Mouse (Mus musculus) layer of hippocampus, postnatal 36 days (tissue): ENCODE measurements around the gene Inpp5d. TPM values are rescaled to one million over a fixed set of nuclear protein-coding genes. Genes with fewer than 3 reads are reported as not detected.
"Not testable (repeated sequence)": the region's sequence is repeated elsewhere in the genome, so short reads cannot be mapped to it uniquely, and the experiment has no call there.

ENCODE experiments used
- DNase-seq, 2 experiments: peaks; one replicate each; pipeline ENCODE4 v3.0.0; 2022
- total RNA-seq, 2 experiments: library from RNA; stranded (reverse); gene quantifications; 2 replicates each; pipeline ENCODE4 v1.2.3; 2021

Inpp5d gene
- total RNA-seq, 2 experiments from 2014 or later: 14.8 to 20.7 TPM

DNA sequence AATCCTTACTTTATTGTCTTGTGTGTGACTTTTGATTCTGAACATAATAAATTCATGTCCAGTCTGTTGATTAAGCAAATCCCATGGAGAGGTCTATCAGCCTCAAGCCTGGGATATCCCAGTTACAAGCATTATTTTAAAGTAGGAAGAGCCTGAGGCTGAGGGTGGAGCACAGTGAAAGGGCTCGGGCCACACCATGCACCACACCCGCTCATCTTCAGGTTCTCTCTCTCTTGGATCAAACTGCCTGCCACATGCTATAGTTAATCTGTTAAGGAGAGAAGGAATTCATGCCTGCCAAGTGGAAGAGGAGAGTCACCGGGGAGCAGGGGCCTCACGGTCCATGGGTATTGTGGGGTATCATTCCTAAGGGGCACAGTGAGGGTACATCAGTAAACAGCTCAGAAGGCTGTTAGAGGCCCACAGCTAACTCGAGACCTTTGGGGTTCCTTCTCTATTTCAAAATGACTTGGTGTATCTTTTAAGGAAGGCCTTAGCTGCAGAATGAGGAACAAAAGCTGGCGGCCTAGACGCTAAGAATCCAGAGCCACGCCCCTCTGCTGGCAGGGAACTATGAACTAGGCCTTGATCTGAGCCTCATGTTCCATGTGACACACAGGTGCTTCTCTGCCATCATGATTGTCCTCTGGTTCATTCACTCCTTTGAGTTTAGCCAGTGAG, 39.0 kb downstream of the Inpp5d start:
- no peak for DNase-seq

DNA sequence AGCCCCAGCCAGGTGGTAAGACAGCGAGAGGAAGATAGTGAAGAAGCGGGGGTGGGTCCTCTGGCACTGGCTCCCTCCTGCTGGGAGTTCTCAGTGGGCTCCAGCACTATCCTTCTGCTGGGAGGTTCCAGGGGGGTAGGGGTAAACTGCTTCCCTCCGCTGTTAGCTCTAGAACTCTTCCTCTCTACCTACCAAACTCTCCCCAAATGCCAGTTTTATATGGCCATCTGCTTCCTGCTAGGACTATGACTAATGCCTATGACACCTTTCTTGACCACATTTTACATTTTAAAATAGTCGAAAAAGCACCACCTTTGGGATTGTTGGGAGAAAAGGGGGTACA, 39.5 kb downstream of the Inpp5d start:
- no peak for DNase-seq

DNA sequence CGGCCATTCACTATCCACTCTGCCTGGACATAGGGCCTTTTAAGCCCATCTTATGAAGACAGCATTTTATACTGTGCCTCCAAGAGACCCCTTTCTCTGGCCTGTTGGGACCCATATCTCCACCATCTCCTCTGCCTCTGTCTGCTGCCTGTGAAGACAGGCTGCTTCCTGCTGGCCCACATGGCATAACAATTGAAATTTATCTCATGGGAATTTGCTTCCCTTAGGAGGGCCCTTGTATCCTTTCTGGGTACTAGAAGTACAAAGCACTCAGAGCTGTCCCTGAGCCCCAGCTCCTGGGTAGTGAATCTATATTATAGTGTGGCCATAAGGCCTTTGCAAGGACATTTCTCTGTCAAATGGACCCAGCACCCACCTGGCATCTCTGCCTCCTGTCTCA, 40.6 kb downstream of the Inpp5d start:
- no peak for DNase-seq

DNA sequence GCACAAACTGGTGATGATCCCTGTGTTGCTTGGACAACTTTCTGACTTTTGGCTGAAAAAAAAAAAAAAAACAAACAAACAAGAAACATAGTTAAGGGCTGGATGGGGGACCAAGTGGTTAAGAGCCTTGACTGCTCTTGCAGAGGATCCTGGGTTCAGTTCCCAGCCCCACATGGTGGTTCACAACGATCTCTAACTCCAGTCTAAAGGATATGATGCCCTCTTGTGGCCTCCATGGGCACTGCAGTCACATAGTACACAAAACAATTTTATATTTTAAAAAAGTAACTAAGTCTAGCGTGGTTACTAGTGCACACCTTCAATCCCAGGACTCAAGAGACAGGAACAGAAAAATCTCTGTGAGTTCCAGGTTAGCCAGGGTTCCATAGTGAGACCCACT, 43.9 kb downstream of the Inpp5d start:
- DNase-seq: no peak

DNA sequence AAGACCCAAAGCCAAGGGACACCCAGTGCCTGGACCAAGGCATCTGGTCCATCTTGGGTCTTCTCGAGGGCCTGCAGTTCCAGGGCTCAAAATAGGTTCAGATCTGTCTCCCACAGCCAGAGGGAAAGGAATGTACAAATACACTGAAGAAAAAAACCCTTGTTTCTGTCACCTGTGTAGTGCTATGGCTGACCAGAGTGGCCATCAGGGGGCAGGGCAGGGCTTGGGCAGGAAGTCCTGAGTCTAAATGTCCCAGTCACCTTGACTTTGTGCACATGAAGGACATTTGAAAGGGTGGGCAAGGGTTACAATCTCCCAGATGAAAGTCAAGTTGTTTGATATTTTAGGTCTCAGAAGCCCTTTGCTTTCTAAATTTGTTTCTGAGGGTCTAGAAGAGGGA, 46.9 kb downstream of the Inpp5d start:
- DNase-seq: no peak

DNA sequence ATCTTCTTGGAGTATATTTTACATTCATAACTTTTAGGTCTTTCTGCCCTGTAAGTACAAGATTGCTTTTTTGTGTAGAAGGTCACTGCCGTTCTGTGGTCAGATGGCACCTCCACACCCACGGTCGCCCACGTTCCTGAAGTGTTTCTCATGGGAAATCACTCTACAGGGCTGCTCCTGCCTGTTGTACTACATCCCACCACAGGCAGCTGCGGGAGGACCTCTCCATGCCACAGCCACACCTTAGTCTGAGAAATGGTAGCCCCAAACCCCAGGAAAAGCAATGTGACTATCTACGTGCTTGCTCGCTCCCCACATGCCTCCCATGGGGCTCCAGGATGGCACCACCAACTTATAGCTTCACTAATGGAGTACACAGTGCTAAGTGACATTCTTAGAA, 48.2 kb downstream of the Inpp5d start:
- DNase-seq: no peak

DNA sequence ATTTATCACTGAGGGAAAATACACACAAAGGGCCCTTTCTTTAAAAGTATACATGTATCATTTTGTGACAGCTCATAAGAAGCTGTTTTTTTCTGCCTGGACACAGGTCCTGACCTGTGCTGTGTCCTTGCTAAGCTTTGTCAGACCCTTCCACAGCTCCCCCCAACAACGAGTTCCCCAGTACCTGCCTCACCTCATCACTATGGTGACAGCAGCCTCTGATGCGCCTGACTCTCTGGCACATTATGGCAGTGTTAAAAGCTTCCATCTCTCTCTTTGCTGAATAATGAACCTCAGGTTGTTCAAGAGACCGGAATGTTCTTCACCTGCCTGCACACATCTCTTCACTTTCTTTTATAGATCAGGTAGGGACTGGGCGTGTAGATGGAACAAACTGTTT, 51.4 kb downstream of the Inpp5d start:
- DNase-seq: no peak

DNA sequence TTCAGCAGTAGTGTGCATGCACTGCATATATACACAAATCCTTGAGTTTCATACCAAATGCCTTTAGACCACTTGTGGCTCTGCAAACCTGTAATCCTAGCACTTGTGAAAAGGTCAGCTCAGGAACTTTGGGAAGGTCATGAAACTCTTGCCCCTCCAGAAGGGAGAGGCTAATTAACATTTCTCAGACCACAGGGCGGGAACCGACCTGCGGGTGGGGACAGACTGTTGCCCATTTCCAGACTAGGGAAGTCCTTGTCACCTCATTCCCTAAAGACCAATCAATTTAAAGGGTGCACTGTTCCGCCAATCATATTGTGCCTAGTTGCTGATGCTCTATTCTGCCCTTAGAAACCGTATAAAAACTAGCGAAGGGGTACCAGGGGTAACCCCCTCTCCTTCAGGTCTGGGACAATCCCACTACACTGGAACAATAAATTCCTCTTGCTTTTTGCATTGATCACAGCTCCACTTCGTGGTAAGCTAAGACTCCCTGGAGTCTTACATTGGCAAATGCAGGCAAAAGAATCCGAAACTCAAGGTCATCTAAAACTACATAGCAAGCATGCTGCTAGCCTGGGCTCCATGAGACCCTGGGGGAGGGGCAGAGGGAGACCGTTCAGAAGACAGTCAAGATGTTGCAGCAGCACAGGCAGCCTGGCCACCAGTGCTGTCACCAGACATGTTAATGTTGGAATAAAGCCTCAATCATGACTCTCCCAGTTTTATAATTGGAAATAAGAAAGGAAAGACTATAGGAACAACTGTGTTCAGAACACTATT, 53.9 kb downstream of the Inpp5d start:
- DNase-seq: no peak

DNA sequence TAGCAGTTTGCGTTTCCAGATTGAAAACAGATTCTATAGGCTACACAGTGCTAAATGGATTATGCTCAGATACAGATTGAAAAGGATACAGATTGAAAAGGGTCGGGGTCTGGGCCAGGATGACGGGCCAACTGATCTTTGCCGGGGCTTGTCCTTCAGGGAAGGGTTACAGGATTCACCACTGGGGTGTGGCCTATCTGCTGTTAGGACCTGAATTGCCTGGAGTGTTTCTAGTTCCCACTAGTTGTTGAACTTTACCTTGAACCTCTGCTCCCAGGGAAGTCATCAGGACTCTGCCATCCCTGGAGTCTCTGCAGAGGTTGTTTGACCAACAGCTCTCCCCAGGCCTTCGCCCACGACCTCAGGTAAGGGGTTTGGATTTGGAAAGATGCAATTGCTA, 55.9 kb downstream of the Inpp5d start:
- DNase-seq: no peak

DNA sequence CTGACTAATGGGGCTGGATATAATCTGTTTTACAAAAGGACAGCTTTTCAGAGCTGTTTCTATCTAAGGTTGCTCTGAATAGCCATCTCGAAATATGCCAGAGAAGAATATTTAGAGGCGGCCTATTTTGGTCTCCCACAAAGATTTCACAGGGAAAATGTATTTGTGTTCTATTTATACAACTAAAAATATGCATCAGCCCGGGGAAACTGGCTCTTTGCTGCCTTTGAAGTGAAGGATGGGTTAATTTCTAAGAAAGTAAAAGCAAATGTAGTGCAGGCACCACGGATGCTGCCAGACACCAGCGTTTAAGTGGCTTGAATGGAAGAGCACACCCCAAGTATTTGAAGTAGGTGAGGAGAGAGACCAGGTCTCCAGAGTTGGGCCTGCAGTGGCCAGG, 59.0 kb downstream of the Inpp5d start:
- DNase-seq: no peak

DNA sequence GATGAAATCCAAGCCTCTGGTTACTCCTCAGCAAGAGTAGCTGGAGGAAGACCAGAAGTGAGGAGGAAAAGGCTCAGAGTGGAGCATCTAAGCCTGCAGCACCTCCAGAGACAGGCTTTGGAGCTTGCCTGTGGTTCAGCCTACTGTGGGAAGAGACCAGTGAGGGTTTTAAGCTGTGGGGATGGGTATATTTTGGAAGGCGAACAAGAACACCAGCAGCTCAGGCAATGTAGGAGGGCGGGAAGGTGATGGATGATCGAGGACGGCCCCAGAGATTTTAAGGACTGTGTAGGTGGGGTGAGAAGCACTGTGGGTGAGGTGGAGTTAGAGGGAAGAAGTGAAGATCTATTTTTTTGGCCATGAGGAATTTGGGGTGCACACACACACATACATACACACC, 60.8 kb downstream of the Inpp5d start:
- no peak for DNase-seq

DNA sequence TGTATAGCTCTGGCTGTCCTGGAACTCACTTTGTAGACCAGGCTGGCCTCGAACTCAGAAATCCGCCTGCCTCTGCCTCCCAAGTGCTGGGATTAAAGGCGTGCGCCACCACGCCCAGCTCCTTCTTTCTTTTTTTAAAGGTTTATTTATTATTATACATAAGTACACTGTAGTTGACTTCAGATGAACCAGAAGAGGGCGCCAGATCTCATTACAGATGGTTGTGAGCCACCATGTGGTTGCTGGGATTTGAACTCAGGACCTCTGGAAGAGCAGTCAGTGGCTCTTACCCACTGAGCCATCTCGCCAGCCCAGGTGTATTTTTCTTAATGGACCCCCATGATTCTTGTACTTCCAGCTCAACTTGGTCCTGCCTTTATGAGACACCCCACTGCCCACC, 62.4 kb downstream of the Inpp5d start:
- not testable (repeated sequence) for DNase-seq

DNA sequence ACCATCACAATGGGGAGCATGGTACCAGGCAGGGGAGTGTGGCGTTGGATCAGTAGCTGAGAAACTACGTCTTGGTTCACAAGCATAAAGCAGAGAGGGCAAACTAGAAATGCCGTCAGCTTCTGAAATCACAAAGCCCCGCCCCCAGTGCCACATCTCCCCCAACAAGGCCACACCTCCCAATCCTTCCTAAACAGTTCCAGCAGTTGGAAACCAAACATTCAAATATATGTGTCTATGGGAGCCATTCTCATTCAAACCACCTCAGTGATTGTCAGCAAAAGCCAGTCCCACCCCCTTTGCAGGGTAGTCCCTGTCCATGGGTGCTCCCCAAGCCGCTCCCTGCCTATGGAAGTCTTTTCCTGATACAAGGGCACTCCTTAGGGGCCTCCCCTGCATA, 64.0 kb downstream of the Inpp5d start:
- no peak for DNase-seq

DNA sequence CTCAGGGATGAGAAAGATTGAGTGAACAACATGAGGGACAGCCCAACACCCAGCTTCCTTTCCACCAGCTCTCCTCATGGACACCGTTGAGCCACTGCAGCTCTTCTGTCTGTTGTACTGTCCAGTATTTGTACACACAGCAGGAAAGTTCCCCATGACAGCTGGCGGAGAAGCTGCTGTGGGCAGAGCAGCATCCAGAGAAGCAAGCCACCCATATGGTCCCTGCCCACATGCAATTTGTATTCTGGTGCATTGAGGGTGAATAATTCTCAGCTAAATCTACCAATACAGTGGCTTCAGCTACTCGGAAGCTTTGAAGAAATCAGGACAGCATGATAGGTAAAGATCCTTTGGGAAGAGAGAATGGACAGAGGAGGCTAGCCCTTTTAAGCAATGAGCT, 64.7 kb downstream of the Inpp5d start:
- peak; percentile 41 to 57 for DNase-seq

DNA sequence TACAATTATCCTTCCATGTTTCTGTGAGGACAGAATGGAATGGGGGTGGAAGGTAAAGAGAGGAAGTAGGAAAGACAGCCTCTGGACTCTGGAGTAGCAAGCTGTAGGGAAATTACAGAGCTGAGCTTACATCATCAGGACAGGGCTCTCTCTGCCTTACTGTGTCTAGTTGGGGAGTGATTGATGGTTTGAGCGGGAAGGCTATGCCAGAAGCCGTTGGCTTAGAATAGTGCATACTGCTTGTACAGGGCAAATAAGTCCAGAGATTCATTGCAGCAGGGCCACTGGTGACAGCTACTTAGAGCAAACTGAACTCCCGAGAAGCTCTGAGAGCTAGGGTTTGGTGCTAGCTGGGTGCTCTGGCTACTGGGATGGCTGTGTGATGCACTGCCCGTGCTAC, 66.2 kb downstream of the Inpp5d start:
- DNase-seq: no peak

DNA sequence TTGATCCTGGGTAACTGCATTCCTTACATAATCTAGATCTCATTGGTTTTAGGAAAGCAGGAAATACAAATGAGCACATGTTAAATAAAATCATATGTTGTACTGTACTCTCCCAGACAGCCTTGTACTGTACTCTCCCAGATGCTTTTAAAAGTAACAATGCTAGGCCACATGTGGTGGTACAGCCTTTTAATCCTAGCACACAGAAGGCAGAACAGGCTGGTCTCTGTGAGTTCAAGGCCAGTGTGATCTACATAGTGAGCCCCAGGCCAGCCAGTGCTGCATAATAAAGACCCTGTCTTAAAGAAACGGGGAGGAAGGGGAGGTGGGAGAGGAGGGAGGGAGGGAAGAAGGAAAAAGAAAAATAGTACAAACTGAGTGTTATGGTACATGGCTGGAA, 66.9 kb downstream of the Inpp5d start:
- DNase-seq: no peak

DNA sequence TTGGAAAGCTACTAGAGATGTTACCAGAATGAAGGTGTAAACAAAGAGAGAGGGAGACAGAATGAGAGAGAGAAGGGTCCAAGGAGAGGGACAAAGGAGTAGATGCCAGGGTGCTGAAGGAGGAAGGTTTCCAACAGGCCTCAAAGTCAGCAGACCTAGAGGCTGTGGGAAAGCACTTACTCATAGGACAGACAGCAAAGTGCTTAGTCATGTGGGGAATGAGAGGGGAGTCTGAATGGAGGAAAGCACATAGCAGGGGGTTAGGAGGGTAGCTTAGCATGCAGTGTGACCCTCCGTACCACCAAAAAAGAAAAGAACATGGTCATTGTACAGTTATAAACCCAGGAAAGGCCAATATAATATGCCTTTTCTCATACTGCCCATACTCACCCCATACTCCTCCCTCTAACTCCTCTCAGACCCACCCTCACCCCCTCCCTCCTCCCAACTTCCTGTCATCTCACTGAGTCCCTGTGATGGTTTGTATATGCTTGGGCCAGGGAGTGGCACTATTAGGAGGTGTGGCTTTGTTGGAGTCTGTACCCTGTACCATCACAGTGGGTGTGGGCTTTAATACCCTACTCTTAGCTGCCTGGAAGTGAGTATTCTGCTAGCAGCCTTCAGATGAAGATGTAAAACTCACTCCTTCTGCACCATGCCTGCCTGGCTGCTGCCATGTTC, 69.7 kb downstream of the Inpp5d start:
- no peak for DNase-seq

DNA sequence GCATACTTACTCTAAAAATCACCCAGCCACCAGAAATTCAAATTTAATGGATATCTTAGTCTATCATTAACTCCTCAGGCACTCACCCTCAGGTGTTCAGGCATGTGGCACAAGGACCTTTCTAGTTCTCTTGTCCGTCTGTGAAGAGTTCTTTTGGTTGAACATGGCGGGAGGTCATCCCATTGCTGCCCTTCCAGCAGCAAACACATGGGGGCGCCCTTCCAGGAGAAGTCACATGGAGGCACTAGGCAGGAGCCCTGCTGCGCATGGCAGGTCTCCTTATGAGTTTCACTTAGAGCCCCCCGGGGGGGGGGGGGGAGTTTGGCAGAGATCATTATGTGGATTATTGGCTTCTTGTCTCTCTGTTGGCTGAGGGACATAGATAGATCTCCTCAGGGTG, 76.2 kb downstream of the Inpp5d start:
- DNase-seq: no peak

DNA sequence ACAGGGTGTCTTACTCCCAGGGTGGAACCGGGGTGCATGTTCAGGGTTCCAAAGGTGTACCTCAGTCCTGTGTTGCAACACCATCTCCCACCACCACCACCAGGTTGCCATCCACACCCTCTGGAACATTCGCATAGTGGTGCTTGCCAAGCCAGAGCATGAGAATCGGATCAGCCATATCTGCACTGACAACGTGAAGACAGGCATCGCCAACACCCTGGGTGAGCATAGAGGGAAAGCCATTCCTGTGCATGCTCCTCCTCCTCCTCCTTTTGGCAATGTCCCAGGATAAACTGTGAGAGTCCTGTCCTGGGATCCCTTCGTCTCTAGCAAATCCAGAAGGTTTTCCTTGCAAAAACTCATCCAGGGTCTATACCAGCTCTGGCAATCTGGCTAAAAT, 77.9 kb downstream of the Inpp5d start:
- DNase-seq: no peak

DNA sequence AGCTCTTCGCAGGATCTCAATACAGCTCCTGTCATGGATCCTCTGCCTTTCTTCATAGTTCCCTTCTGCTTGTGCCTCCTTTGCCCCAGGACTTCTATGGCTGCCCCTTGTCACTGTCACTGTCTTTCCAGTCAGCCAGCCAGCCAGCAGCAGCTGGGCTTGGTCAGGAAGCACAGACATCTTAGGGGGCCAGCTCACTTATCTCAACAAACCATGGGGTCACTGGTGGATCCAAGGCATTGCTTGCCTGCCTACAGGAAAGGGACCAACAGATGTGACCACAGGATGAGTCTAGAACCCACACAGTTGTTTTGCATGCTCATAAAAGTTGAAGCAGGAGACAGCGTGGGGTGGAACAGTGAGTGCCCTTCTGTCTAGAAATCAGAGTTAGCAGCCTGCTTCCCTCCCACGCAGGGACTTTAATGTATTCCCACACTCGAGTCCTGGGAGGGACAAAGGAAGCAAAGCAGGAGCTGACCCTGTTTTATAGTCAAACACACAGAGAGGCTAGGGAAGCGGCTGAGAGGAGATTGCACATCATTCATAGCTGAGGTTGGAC, 79.9 kb downstream of the Inpp5d start:
- no peak for DNase-seq

DNA sequence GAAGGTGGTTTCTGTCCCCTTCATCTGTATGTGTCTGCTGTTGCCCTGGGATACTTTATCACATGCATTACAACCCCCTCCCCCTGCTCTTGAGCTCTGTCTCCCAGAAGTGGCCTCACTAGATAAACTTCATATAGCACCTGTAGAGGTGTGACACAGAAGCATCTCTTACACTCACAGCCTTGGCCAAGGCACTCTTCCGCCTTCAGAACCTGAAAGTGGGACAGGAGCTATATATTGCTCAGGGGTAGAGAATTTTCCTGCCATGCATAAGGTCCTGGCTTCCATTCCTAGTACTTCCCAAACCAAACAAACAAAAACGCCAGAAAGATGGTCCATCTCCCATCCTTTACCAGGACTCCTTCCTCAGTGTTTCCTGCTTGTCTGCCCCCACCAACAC, 84.1 kb downstream of the Inpp5d start:
- DNase-seq: no peak

DNA sequence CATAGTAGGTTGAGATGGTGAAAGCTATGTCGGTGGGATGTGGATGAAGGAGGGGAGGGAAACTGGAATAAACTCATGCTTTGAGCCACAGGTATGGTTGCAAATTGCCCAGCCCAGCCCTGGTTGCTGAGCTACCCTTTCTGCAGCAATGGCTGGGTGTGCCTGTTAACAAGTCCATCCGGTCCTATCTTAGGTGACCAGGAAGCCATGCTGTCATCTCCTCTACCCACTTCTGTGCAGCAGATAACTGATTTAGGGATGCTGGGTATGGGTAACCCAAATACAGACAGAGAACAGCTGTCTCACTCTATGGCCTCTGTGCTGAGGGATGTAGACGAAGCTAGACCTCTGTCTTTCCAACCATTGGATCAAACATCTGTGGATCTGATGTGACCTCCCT, 86.2 kb downstream of the Inpp5d start:
- no peak for DNase-seq

DNA sequence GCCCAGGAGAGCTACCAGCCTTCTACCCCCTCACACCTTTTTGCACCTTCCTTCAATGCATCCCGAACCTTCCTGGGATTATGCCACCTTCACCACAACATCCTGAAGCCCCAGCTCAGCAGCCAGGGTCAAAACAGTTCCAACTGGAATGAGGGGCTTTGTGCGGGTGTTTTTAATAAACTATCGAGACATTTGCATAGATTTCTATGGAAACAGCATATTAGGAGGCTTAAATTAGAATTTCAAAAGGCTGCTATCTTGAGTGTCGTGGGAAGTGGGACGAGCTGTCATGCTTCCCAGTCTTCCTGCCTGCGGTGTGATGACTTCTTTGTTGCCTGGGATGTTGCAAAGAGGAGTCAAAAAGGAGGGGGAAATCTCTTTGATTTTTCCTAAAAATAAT, 88.9 kb downstream of the Inpp5d start:
- peak; percentile 24 to 32 for DNase-seq
